Mouse (Mus musculus): ENCODE measurements around the gene Foxa3.

The Foxa3 gene

GRCm38 (mm10) chr7:19000421-19000820 is 22.9 kb downstream of the Foxa3 start:
- no peak for DNase-seq (ENCODE audit: low spot score)

DNA sequence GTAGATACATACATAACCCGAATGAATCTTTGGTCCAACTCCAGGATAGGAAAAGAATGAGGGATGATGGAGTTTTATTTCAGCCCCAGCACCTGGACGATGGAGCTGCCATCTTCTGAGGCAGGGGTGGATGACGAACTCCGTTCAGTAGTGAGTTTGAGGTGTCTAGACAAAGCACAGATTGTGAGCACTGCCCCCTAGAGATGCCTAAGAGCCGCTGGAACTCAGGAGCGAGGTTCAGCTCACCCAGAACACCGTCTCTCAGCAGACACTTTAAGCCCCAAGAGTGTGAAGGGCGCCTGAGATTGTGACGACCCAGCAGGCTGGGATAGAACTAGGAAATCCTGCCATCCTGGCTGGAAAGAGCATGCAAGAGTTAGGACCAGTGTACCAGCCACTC is 24.5 kb downstream of the Foxa3 start:
- no peak for DNase-seq (ENCODE audit: low spot score)

DNA sequence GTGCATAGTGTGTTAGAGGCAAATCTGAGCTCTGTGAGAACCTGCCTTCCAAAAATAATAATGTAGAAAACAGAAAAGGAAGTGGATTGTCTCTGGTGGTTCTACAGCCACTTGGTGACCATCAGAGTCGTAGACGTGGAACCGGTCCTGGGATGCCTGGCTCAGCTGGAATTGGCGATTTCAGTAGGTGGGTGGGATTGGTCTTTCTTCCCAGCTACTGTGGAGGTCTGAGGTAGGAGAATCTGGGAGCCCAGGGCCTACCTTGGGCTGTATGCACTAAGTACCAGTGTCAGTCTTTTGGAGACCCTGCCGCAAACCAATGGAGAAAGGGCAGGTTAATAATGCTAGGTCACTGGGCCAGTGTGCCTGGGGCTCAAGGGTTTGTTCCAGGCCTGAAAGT is 30.3 kb downstream of the Foxa3 start:
- no peak for DNase-seq (ENCODE audit: low spot score)

DNA sequence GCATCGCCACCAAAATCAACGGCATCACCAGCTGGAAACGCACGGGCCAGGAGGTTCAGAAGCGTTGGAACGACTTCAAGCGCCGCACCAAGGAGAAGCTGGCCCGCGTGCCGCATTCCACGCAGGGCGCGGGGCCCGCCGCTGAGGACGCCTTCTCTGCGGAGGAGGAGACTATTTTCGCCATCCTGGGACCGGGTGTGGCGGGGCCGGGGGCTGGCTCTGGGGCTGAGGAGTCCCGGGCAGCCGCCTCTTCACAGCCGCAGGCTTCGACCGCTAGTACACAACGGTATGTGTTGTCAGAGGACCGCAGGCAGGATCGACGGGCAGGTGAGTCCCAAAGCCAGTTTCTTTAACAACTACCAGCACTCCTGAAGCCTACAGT is 31.1 kb downstream of the Foxa3 start:
- DNase-seq (ENCODE audit: low spot score) = no peak

DNA sequence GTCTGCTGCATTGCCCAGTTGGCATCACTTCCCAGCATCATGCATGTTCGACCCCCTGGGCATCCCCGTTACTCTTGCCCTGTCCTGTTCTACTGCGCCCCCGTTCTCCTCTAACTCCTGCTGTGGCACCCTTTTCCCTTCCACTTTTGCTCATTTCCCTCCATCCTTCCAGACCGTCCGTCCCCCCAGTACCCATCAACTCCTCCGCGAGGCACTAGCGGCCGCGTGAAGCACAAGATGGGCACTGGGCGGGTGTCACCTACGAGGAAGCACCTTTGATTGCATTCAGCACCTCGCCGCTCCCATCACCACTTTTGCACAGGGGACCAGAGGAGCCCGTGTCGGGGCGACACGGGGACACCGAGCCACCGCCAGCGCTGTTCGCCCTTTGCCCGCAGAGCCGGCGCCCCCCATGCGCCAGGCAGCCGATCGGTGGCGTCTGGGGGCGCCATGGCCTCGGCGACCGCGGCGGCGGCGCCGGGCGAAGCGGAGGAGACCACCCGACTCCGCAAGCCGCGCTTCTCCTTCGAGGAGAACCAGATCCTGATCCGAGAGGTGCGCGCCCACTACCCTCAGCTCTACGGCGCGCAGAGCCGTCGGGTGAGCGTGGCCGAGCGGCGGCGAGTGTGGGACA is 31.6 kb downstream of the Foxa3 start:
- no peak for DNase-seq (ENCODE audit: low spot score)

- DNase-seq (ENCODE audit: low spot score) = peak; percentile 92
These were observed 32.6 kb downstream of the Foxa3 start, which contains the start of gene Mypop for GRCm38 (mm10) chr7:18990601-18991295. Gene Mypop (plus strand): TSS chr7:18991245.

DNA sequence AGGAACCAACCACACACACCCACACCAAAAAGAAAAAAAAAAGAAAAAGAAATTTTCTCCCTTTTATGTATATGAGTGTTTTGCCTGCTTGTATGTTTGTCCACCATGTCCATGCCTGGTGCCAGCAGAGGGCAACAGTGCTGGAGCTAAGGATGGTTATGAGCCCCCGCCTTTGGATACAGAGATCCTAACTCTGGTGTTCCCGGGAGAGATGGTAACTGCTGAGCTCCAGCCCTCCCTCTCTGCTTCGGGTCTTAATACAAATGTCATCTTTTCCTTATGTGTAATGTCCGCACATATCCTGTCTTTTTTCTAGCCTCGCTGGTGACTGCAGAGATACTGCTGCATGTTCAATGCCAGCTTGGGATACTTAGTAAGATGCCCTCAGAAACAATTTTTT is 33.3 kb downstream of the Foxa3 start:
- DNase-seq (ENCODE audit: low spot score) = no peak

- DNase-seq (ENCODE audit: low spot score) = no peak
These were observed 34.6 kb downstream of the Foxa3 start for GRCm38 (mm10) chr7:18988780-18989179.

DNA sequence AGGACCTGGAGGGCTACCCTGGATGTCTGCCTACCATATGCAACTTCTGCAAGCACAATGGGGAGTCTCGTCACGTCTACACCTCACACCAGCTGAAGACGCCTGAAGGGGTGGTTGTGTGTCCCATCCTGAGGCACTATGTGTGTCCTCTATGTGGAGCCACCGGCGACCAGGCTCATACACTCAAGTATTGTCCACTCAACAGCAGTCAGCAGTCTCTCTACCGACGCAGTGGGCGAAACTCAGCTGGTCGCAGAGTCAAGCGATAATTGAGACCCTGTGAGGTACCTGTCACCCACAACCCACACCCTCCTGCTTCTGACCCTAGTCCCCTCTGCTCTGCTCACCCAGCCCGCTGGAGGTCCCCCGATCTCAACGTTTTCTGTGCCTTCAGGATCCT is 35.6 kb downstream of the Foxa3 start:
- DNase-seq (ENCODE audit: low spot score) = no peak

DNA sequence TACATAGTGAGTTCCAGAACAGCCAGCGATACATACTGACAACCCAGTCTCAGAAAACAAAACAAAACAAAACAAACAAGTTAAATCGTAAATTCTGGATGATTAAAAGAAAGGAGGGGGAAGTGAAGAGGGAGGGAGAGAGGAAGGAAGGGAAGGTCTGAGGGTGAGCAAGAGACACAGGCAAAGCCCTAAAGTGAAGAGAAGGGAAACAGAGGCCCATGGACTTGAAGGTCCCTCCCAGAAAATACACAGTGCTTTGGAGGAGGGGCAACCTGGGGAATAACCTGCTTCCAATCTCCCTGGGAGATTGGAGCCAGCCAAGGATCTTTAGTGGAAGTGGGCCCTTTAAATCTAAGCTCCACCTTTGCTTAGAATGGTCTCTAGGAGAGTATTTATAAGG is 36.2 kb downstream of the Foxa3 start, which contains the start of gene Nanos2:
Gene Nanos2 (plus strand): TSS at position 301 of the 400 bp plus-strand sequence.
- DNase-seq (ENCODE audit: low spot score) = no peak

DNA sequence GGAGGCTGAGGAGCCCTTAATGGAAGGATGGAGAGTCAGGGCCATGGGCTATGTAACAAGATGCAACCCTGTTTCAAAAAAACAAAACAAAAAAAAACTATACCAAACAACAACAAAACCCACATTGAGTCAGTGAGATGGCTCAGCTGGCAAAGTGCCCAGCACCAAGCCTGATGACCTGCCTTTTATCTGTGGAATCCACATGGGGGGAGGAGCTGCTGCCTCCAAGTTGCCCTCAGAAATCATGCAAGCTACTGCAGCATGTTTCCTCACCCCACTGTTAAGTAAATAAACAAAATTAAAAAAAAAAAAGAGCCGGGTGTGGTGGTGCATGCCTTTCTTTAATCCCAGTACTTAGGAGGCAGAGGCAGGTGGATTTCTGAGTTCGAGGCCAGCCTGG is 36.8 kb downstream of the Foxa3 start:
- peak; percentile 30 for DNase-seq (ENCODE audit: low spot score)

DNA sequence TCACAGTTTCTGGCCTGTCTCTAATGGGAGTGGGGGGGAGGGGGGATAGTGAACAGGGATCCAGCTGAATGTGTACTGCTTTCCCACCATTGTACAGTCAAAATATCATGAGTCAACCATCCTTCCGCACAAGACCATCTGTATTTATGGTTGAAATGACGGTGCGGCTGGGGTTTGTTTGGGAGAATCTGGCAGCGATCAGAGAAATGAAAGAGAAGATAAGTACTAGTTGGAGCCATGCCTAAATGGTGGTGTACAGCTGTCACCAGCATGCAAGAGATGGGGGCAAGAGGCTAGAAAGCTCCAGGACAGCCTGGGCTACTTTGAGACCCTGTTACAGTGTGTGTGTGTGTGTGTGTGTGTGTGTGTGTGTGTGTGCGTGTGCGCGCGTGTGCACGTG is 45.0 kb downstream of the Foxa3 start:
- DNase-seq (ENCODE audit: low spot score) = no peak

DNA sequence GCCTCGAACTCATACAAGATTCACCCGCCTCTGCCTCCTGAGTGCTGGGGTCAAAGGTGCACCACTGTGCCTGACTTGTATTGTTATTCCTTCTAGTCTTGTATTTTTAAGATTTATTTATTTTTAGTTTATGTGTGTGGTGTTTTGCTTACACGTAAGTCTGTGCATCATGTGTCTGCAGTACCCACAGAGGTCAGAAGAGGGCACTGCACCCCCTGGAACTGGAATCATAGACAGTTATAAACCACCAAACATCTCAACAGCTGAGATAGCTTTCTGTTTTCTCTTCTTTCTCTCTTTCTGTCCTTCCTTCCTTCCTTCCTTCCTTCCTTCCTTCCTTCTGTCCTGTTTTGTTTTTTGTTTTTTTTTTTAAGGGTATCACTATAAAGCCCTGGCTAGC is 52.4 kb downstream of the Foxa3 start:
- DNase-seq (ENCODE audit: low spot score) = no peak

DNA sequence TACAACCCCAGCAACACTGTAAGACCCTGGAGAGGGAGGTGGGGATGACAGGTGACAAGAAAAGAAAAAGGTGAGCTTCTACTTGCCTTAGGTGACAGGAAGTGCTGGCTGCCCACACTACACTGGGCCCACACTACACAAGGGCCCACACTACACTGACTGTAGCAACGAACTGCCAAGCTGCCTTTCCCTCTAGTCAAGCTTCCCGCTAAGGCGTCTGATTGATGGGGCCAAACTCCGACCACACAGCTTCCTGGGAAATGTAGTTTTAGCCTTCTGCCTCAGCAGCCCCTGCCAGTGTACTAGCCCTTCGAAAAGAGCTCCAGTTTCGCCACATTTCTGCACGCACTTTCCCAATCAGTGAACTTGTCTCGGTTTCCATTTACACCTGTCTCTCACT is 55.7 kb downstream of the Foxa3 start:
- DNase-seq (ENCODE audit: low spot score) = no peak

DNA sequence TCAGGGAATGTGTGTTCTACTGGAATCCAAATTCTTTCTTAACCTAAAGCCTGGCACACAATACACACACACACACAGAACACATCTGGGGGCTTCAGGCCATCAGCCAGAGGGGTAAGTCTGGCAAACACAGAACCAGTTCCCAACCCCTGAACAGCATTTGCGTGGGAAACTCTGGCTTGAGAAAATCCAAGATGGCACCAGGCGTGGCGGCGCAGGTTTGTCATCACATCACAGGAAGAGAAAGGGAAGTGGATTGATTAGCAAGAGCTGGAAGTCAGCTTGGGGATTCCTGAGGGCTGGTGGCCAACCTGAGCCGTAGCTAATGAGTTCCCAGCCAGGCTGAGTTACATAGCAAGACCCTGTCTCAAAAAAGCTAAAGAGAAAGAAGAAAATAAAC is 58.0 kb downstream of the Foxa3 start:
- DNase-seq (ENCODE audit: low spot score) = no peak

DNA sequence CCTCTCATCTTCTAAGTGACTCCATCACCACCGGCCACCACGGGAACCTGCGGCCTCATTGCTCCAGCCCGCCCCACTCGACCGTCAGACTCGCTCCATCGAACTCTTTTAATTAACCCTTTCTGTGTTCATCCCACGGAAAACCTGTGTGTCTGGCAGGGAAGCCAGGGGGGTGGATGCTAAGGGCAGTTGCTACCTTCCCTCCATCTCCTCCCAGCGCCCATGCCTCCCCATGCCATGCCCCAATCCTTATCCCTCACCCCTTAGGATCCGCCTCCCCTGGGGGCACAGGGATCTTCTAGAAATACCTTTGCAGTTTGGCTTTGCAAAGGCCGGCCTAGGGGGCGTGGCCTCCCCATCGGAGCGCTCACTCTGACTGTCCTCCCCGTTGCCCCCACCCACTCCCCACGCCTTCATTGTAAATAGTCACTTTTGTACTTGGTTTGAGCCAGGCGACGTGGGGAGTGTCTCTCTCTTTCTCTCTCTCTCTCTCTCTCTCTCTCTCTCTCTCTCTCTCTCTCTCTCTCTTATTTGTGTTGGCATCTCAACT is 60.0 kb downstream of the Foxa3 start:
- no peak for DNase-seq (ENCODE audit: low spot score)
